Mouse (Mus musculus): ENCODE measurements around the gene Tex45.

DNA sequence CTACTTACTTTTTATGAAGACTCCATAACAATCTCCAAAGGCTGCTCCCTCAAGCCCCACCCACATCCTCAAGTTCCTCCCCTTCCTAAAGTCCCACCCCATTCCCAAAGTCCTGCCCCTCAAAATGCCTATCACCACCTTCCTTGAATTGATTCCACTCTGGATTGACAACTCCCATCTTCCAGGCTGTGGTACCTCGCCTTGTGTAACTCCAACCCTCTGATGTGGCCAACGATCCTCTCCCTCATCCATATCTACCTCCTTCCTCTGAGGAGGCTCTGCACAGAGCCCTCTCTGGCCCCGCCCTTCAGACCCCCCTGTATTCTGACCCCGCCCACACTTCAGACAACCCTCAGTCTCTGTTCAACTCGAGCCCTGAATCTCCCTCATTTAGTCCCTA lies 14.5 kb downstream of the Tex45 start:
- TF ChIP-seq POLR2A (IDR thresholded peaks at IDR 0.05; ENCODE audit: insufficient read length, low read depth) (no peak), TCF12 (IDR thresholded peaks at IDR 0.05; ENCODE audit: insufficient read depth, poor library complexity, severe bottlenecking) (no peak), MYOG (IDR thresholded peaks at IDR 0.05; ENCODE audit: control insufficient read depth in 1 of 3, insufficient read depth in 1 of 3, insufficient read length in 2 of 3, low read depth in 2 of 3) (no peak), USF1 (IDR thresholded peaks at IDR 0.05; ENCODE audit: low read depth) (no peak), TCF3 (IDR thresholded peaks at IDR 0.05; ENCODE audit: insufficient read length, low read depth) (no peak), POLR2AphosphoS2 (IDR thresholded peaks at IDR 0.05; ENCODE audit: insufficient read length, low read depth) (no peak), SRF (IDR thresholded peaks at IDR 0.05; ENCODE audit: control insufficient read depth, insufficient read length, low read depth) (no peak), E2F4 (IDR thresholded peaks at IDR 0.05; ENCODE audit: insufficient read depth) (no peak), CEBPB (IDR thresholded peaks at IDR 0.05; ENCODE audit: insufficient read depth, poor library complexity, severe bottlenecking) (no peak), MYOD1 (IDR thresholded peaks at IDR 0.05; ENCODE audit: control insufficient read depth in 1 of 3, insufficient read length in 2 of 3, low read depth in 2 of 3) (no peak), MAX (IDR thresholded peaks at IDR 0.05; ENCODE audit: low read depth) (no peak)
